Mouse (Mus musculus) stomach, postnatal 0 days (tissue): ENCODE results near the gene Tmem165. TPM values are rescaled to one million over a fixed set of nuclear protein-coding genes. Genes with fewer than 3 reads are reported as not detected.

Source experiments
- ATAC-seq: fragments of 200-750 bp; cut with Nextera tagmentation; 2 replicates; pipeline ENCODE4 v1.8.0; 2017; ENCODE audit not compliant: low FRiP score, low TSS enrichment
- DNase-seq: peaks from one replicate; pipeline ENCODE4 v3.0.0-alpha.2; 2016; ENCODE audit warnings: low spot score
- H3K27ac ChIP-seq: fragments of 300-500 bp; sonication (generic); replicated peaks from 2 replicates; pipeline ENCODE4 v1.5.1; 2014; ENCODE audit warnings: mild to moderate bottlenecking, control low read depth
- H3K27me3 ChIP-seq: fragments of 300-500 bp; sonication (generic); 2 replicates; pipeline ENCODE4 v1.6.1; 2014; ENCODE audit warnings: low read length; ENCODE audit not compliant: control insufficient read depth, insufficient read depth
- H3K36me3 ChIP-seq: fragments of 300-500 bp; sonication (generic); 2 replicates; pipeline ENCODE4 v1.6.1; 2014; ENCODE audit warnings: low read length, mixed read lengths; ENCODE audit not compliant: control insufficient read depth, insufficient read depth
- H3K4me1 ChIP-seq: fragments of 300-500 bp; sonication (generic); replicated peaks from 2 replicates; pipeline ENCODE4 v1.6.1; 2014; ENCODE audit warnings: antibody characterized with exemption; ENCODE audit not compliant: control insufficient read depth, insufficient read depth
- H3K4me2 ChIP-seq: fragments of 300-500 bp; sonication (generic); replicated peaks from 2 replicates; pipeline ENCODE4 v1.6.1; 2014; ENCODE audit warnings: low read depth, mild to moderate bottlenecking, control low read depth, moderate library complexity
- H3K4me3 ChIP-seq: fragments of 300-500 bp; sonication (generic); 2 replicates; pipeline ENCODE4 v1.5.1; 2014; ENCODE audit warnings: low read depth, low read length, control low read depth
- H3K9ac ChIP-seq: fragments of 300-500 bp; sonication (generic); 2 replicates; pipeline ENCODE4 v1.6.1; 2014; ENCODE audit warnings: mild to moderate bottlenecking, low read length, control low read depth, mixed read lengths
- H3K9me3 ChIP-seq: fragments of 300-500 bp; sonication (generic); 2 replicates; pipeline ENCODE4 v1.6.1; 2016; ENCODE audit warnings: low read length; ENCODE audit not compliant: control insufficient read depth
- CTCF ChIP-seq: IDR thresholded peaks from 2 replicates; pipeline ENCODE4 v1.5.1; 2016; ENCODE audit warnings: antibody characterized with exemption, low read depth, mild to moderate bottlenecking, moderate library complexity
- EP300 ChIP-seq: optimal IDR thresholded peaks from 2 replicates; pipeline ENCODE3; 2016; ENCODE audit warnings: antibody characterized with exemption
- WGBS: fragments of 180-500 bp; shearing (Covaris S2); extraction: QIAGEN DNeasy Blood & Tissue Kit; methylation state at CpG from one replicate; pipeline ENCODE4 v1.1.7; 2014; 5-methylcytosine and 5-hydroxymethylcytosine counted together
- polyA plus RNA-seq: library from polyadenylated mRNA; unstranded; fragments of >200 nt; fragmentation: Nextera tagmentation; extraction: Ambion mirVana; gene quantifications from 2 replicates; pipeline ENCODE4 v1.2.1, GENCODE M21; 2015

Tmem165 gene
- polyA plus RNA-seq, 1 experiment from 2014 or later: 72.3 TPM

GRCm38 (mm10) chr5:76231171-76231855 is 47.6 kb downstream of the Tmem165 start:
- 91% methylated on average over 13 of the region's 13 CpGs for WGBS
- H3K36me3 ChIP-seq: peaks cover 29% of the 10 kb centered on the region
- DNase-seq: no peak
- no peaks in the 10 kb centered on the region for H3K27me3 ChIP-seq
- no peak overlapping the region for H3K4me2 ChIP-seq
- H3K27ac ChIP-seq: no peak overlapping the region
- H3K9ac ChIP-seq: no peak overlapping the region
- H3K4me1 ChIP-seq: no peaks in the 10 kb centered on the region
- ATAC-seq: no peak
- TF ChIP-seq CTCF (no peak), EP300 (no peak)
- no peak overlapping the region for H3K4me3 ChIP-seq
- no peaks in the 10 kb centered on the region for H3K9me3 ChIP-seq

DNA sequence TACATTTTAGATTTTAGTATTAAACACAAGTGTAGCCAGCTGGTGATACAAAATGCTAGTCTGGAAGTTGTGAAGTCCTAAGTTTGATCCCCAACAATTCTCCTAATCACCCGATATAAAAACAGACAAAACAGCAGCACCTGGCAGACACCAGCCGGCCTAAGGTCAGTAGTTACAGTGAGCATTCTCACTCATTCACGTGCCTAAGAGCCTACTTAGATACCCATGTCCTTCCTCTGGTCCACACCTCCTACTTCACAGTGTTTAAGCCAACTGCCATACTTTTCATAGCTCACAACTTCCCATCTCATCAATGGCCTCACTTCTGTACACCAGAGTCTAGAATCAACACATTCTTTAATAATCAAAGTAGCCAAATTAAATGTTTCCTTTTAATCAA is 59.6 kb downstream of the Tmem165 start:
- H3K4me1 ChIP-seq: no peaks in the 10 kb centered on the region
- DNase-seq: no peak
- H3K27ac ChIP-seq: no peak overlapping the region
- H3K4me2 ChIP-seq: no peak overlapping the region
- WGBS: 82% methylated on average over 3 of the region's 3 CpGs
- H3K27me3 ChIP-seq: no peaks in the 10 kb centered on the region
- peaks cover 2% of the 10 kb centered on the region; the same call in 1 of the 2 replicates for H3K36me3 ChIP-seq
- H3K9ac ChIP-seq: no peak overlapping the region
- ATAC-seq: no peak
- no peaks in the 10 kb centered on the region for H3K9me3 ChIP-seq
- no peak overlapping the region for H3K4me3 ChIP-seq
- TF ChIP-seq CTCF (no peak), EP300 (no peak)

- ATAC-seq (no peak), DNase-seq (no peak)
These were observed 60.2 kb downstream of the Tmem165 start for GRCm38 (mm10) chr5:76243929-76244328.

GRCm38 (mm10) chr5:76244430-76244829 is 60.8 kb downstream of the Tmem165 start:
- TF ChIP-seq CTCF (no peak), EP300 (no peak)
- no peak overlapping the region for H3K4me2 ChIP-seq
- ATAC-seq (no peak), DNase-seq (no peak)
- 96% methylated on average over 10 of the region's 10 CpGs for WGBS
- H3K27ac ChIP-seq: no peak overlapping the region
- no peaks in the 10 kb centered on the region for H3K27me3 ChIP-seq
- no peaks in the 10 kb centered on the region for H3K4me1 ChIP-seq
- H3K36me3 ChIP-seq: peaks cover 2% of the 10 kb centered on the region; the same call in 1 of the 2 replicates
- no peak overlapping the region for H3K9ac ChIP-seq
- no peaks in the 10 kb centered on the region for H3K9me3 ChIP-seq
- H3K4me3 ChIP-seq: no peak overlapping the region

More at GRCm38 (mm10) chr5:76243929-76244328, 60.2 kb downstream of the Tmem165 start:
- Histone ChIP-seq H3K27me3 (no peaks in the 10 kb centered on the region), H3K9me3 (no peaks in the 10 kb centered on the region), H3K36me3 (peaks cover 2% of the 10 kb centered on the region; the same call in 1 of the 2 replicates), H3K4me2 (no peak overlapping the region), H3K9ac (no peak overlapping the region), H3K27ac (no peak overlapping the region), H3K4me1 (no peaks in the 10 kb centered on the region), H3K4me3 (no peak overlapping the region)
- WGBS: 98% methylated on average over 4 of the region's 4 CpGs
- no peak for TF ChIP-seq CTCF
- TF ChIP-seq EP300: no peak

- 80% methylated on average over 3 of the region's 3 CpGs for WGBS
- no peak for TF ChIP-seq EP300
- no peak for TF ChIP-seq CTCF
- Histone ChIP-seq H3K9me3 (no peaks in the 10 kb centered on the region), H3K9ac (no peak overlapping the region), H3K4me2 (no peak overlapping the region), H3K36me3 (0 out of 2 replicates have a peak, but pooled peaks cover 2% of the 10 kb centered on the region), H3K4me3 (no peak overlapping the region), H3K4me1 (no peaks in the 10 kb centered on the region), H3K27ac (no peak overlapping the region), H3K27me3 (no peaks in the 10 kb centered on the region)
- ATAC-seq (no peak), DNase-seq (no peak)
These were observed 61.7 kb downstream of the Tmem165 start for GRCm38 (mm10) chr5:76245419-76245818.

- TF ChIP-seq CTCF (no peak), EP300 (no peak)
- ATAC-seq (no peak), DNase-seq (no peak)
- Histone ChIP-seq H3K4me3 (no peak overlapping the region), H3K36me3 (0 out of 2 replicates have a peak, but pooled peaks cover 2% of the 10 kb centered on the region), H3K27me3 (no peaks in the 10 kb centered on the region), H3K4me2 (no peak overlapping the region), H3K27ac (no peak overlapping the region), H3K9me3 (no peaks in the 10 kb centered on the region), H3K4me1 (no peaks in the 10 kb centered on the region), H3K9ac (no peak overlapping the region)
These were observed 62.9 kb downstream of the Tmem165 start for GRCm38 (mm10) chr5:76246539-76246938.
